Mouse (Mus musculus): Measurements from ENCODE around the gene Cfap52. TPM values are rescaled to one million over a fixed set of nuclear protein-coding genes. Genes with fewer than 3 reads are reported as not detected.

The Cfap52 gene
- polyA plus RNA-seq, 2 experiments: 1.0 to 1.3 TPM

- WGBS: 62% methylated on average over 3 of the region's 3 CpGs
- no peak overlapping the region for H3K9ac ChIP-seq (ENCODE audit: low read depth, low read length, severe bottlenecking)
- no peak overlapping the region for H3K4me3 ChIP-seq (replicated peaks; ENCODE audit: low read length)
- no peak for DNase-seq (ENCODE audit: low spot score)
- no peak overlapping the region for H3K4me2 ChIP-seq (replicated peaks; ENCODE audit: low read depth, low read length, severe bottlenecking)
- no peak for ATAC-seq (ENCODE audit: low FRiP score, low read depth)
- no peaks in the 10 kb centered on the region for H3K9me3 ChIP-seq (ENCODE audit: control insufficient read depth, low read length)
- H3K27ac ChIP-seq (replicated peaks; ENCODE audit: low read depth, low read length): no peak overlapping the region
- no peaks in the 10 kb centered on the region for H3K27me3 ChIP-seq (ENCODE audit: control insufficient read depth, insufficient read depth, low read length)
- H3K36me3 ChIP-seq (ENCODE audit: control insufficient read depth, insufficient read depth, low read length): no peaks in the 10 kb centered on the region
- 0 out of 2 replicates have a peak, but pooled peaks cover 2% of the 10 kb centered on the region for H3K4me1 ChIP-seq (ENCODE audit: control insufficient read depth, insufficient read depth, low read length)
- no peak for TF ChIP-seq POLR2A (IDR thresholded peaks at IDR 0.05; ENCODE audit: borderline replicate concordance, extremely low read depth, insufficient read depth, insufficient read length)
These were observed 17.2 kb downstream of the Cfap52 start for GRCm38 (mm10) chr11:67948229-67948628.

GRCm38 (mm10) chr11:67932156-67932555 is 33.3 kb downstream of the Cfap52 start:
- Histone ChIP-seq H3K27me3 (ENCODE audit: control insufficient read depth, insufficient read depth, low read length) (no peaks in the 10 kb centered on the region), H3K9ac (ENCODE audit: low read depth, low read length, severe bottlenecking) (no peak overlapping the region), H3K27ac (replicated peaks; ENCODE audit: low read depth, low read length) (no peak overlapping the region), H3K9me3 (ENCODE audit: control insufficient read depth, low read length) (no peaks in the 10 kb centered on the region), H3K4me1 (ENCODE audit: control insufficient read depth, insufficient read depth, low read length) (no peaks in the 10 kb centered on the region), H3K4me3 (replicated peaks; ENCODE audit: low read length) (no peak overlapping the region), H3K4me2 (replicated peaks; ENCODE audit: low read depth, low read length, severe bottlenecking) (no peak overlapping the region), H3K36me3 (ENCODE audit: control insufficient read depth, insufficient read depth, low read length) (no peaks in the 10 kb centered on the region)
- DNase-seq (ENCODE audit: low spot score) (no peak), ATAC-seq (ENCODE audit: low FRiP score, low read depth) (no peak)
- 93% methylated on average over 3 of the region's 3 CpGs for WGBS
- no peak for TF ChIP-seq POLR2A (IDR thresholded peaks at IDR 0.05; ENCODE audit: borderline replicate concordance, extremely low read depth, insufficient read depth, insufficient read length)

- H3K4me3 ChIP-seq (replicated peaks; ENCODE audit: low read length): no peak overlapping the region
- no peak for DNase-seq (ENCODE audit: low spot score)
- TF ChIP-seq POLR2A (IDR thresholded peaks at IDR 0.05; ENCODE audit: borderline replicate concordance, extremely low read depth, insufficient read depth, insufficient read length): no peak
- ATAC-seq (ENCODE audit: low FRiP score, low read depth): no peak
- H3K4me2 ChIP-seq (replicated peaks; ENCODE audit: low read depth, low read length, severe bottlenecking): no peak overlapping the region
- H3K27ac ChIP-seq (replicated peaks; ENCODE audit: low read depth, low read length): no peak overlapping the region
- H3K27me3 ChIP-seq (ENCODE audit: control insufficient read depth, insufficient read depth, low read length): peaks cover 5% of the 10 kb centered on the region
- no peaks in the 10 kb centered on the region for H3K36me3 ChIP-seq (ENCODE audit: control insufficient read depth, insufficient read depth, low read length)
- H3K4me1 ChIP-seq (ENCODE audit: control insufficient read depth, insufficient read depth, low read length): peaks cover 2% of the 10 kb centered on the region; the same call in 1 of the 2 replicates
- no peak overlapping the region for H3K9ac ChIP-seq (ENCODE audit: low read depth, low read length, severe bottlenecking)
- no peaks in the 10 kb centered on the region for H3K9me3 ChIP-seq (ENCODE audit: control insufficient read depth, low read length)
- WGBS: 14% methylated on average over 15 of the region's 15 CpGs
These were observed 38.9 kb downstream of the Cfap52 start for GRCm38 (mm10) chr11:67926348-67927055.

- 84% methylated on average over 13 of the region's 13 CpGs for WGBS
- Histone ChIP-seq H3K36me3 (ENCODE audit: control insufficient read depth, insufficient read depth, low read length) (no peaks in the 10 kb centered on the region), H3K4me3 (replicated peaks; ENCODE audit: low read length) (no peak overlapping the region), H3K27me3 (ENCODE audit: control insufficient read depth, insufficient read depth, low read length) (peaks cover 20% of the 10 kb centered on the region), H3K9me3 (ENCODE audit: control insufficient read depth, low read length) (no peaks in the 10 kb centered on the region), H3K4me1 (ENCODE audit: control insufficient read depth, insufficient read depth, low read length) (peaks cover 2% of the 10 kb centered on the region; the same call in 1 of the 2 replicates), H3K27ac (replicated peaks; ENCODE audit: low read depth, low read length) (no peak overlapping the region), H3K9ac (ENCODE audit: low read depth, low read length, severe bottlenecking) (no peak overlapping the region), H3K4me2 (replicated peaks; ENCODE audit: low read depth, low read length, severe bottlenecking) (no peak overlapping the region)
- TF ChIP-seq POLR2A (IDR thresholded peaks at IDR 0.05; ENCODE audit: borderline replicate concordance, extremely low read depth, insufficient read depth, insufficient read length): no peak
- ATAC-seq (ENCODE audit: low FRiP score, low read depth): no peak
- no peak for DNase-seq (ENCODE audit: low spot score)
These were observed 40.5 kb downstream of the Cfap52 start for GRCm38 (mm10) chr11:67925000-67925399.

GRCm38 (mm10) chr11:67923720-67924119 is 41.7 kb downstream of the Cfap52 start:
- Histone ChIP-seq H3K4me3 (replicated peaks; ENCODE audit: low read length) (no peak overlapping the region), H3K36me3 (ENCODE audit: control insufficient read depth, insufficient read depth, low read length) (no peaks in the 10 kb centered on the region), H3K4me2 (replicated peaks; ENCODE audit: low read depth, low read length, severe bottlenecking) (no peak overlapping the region), H3K4me1 (ENCODE audit: control insufficient read depth, insufficient read depth, low read length) (peaks cover 2% of the 10 kb centered on the region; the same call in 1 of the 2 replicates), H3K27ac (replicated peaks; ENCODE audit: low read depth, low read length) (no peak overlapping the region), H3K9me3 (ENCODE audit: control insufficient read depth, low read length) (no peaks in the 10 kb centered on the region), H3K9ac (ENCODE audit: low read depth, low read length, severe bottlenecking) (no peak overlapping the region), H3K27me3 (ENCODE audit: control insufficient read depth, insufficient read depth, low read length) (peaks cover 20% of the 10 kb centered on the region)
- ATAC-seq (ENCODE audit: low FRiP score, low read depth) (no peak), DNase-seq (ENCODE audit: low spot score) (no peak)
- 93% methylated on average over 5 of the region's 5 CpGs for WGBS
- no peak for TF ChIP-seq POLR2A (IDR thresholded peaks at IDR 0.05; ENCODE audit: borderline replicate concordance, extremely low read depth, insufficient read depth, insufficient read length)
